Mouse (Mus musculus): ENCODE results near the gene Fkbp8. TPM values are rescaled to one million over a fixed set of nuclear protein-coding genes. Genes with fewer than 3 reads are reported as not detected.
A peak's percentile ranks its signal among the peaks of the same experiment; 100 is the strongest.

Gene Fkbp8
- polyA plus RNA-seq, 1 experiment, result 305 TPM

GRCm38 (mm10) chr8:70493692-70494415 is 33.7 kb upstream of the Fkbp8 start:
- Histone ChIP-seq H3K4me1 (ENCODE audit: control insufficient read depth, insufficient read depth, insufficient read length) (peaks cover 23% of the 10 kb centered on the region), H3K36me3 (ENCODE audit: control insufficient read depth, insufficient read depth, low read length) (no peaks in the 10 kb centered on the region), H3K27ac (ENCODE audit: insufficient read depth, low read length) (no peak overlapping the region), H3K27me3 (ENCODE audit: control insufficient read depth, insufficient read depth, low read length) (peaks cover 45% of the 10 kb centered on the region), H3K4me3 (ENCODE audit: extremely low read depth, insufficient read depth, insufficient read length) (no peak overlapping the region)
- DNase-seq (ENCODE audit: low read depth in 1 of 2, low spot score in 2 of 2), result no peak
- WGBS, result 2% methylated on average over 47 of the region's 47 CpGs
- no peak for TF ChIP-seq CTCF (IDR thresholded peaks at IDR 0.05; ENCODE audit: extremely low read depth, insufficient read depth, insufficient read length, insufficient replicate concordance)
- TF ChIP-seq POLR2A (IDR thresholded peaks at IDR 0.05; ENCODE audit: low read depth, low read length), result no peak

GRCm38 (mm10) chr8:70494416-70494945 is 33.0 kb upstream of the Fkbp8 start:
- Histone ChIP-seq H3K27me3 (ENCODE audit: control insufficient read depth, insufficient read depth, low read length) (peaks cover 43% of the 10 kb centered on the region), H3K4me3 (ENCODE audit: extremely low read depth, insufficient read depth, insufficient read length) (peak overlapping the region; percentile 28; the same call in 1 of the 2 replicates), H3K36me3 (ENCODE audit: control insufficient read depth, insufficient read depth, low read length) (no peaks in the 10 kb centered on the region), H3K4me1 (ENCODE audit: control insufficient read depth, insufficient read depth, insufficient read length) (peaks cover 19% of the 10 kb centered on the region), H3K27ac (ENCODE audit: insufficient read depth, low read length) (no peak overlapping the region)
- no peak for TF ChIP-seq POLR2A (IDR thresholded peaks at IDR 0.05; ENCODE audit: low read depth, low read length)
- TF ChIP-seq CTCF (IDR thresholded peaks at IDR 0.05; ENCODE audit: extremely low read depth, insufficient read depth, insufficient read length, insufficient replicate concordance), result no peak
- WGBS, result 3% methylated on average over 28 of the region's 28 CpGs
- DNase-seq (ENCODE audit: low read depth in 1 of 2, low spot score in 2 of 2), result no peak

GRCm38 (mm10) chr8:70495001-70495770 is 32.3 kb upstream of the Fkbp8 start:
- Histone ChIP-seq H3K4me1 (ENCODE audit: control insufficient read depth, insufficient read depth, insufficient read length) (peaks cover 16% of the 10 kb centered on the region), H3K27me3 (ENCODE audit: control insufficient read depth, insufficient read depth, low read length) (peaks cover 39% of the 10 kb centered on the region), H3K4me3 (ENCODE audit: extremely low read depth, insufficient read depth, insufficient read length) (no peak overlapping the region), H3K36me3 (ENCODE audit: control insufficient read depth, insufficient read depth, low read length) (no peaks in the 10 kb centered on the region), H3K27ac (ENCODE audit: insufficient read depth, low read length) (no peak overlapping the region)
- 21% methylated on average over 20 of the region's 21 CpGs for WGBS
- DNase-seq (ENCODE audit: low read depth in 1 of 2, low spot score in 2 of 2), result no peak
- TF ChIP-seq CTCF (IDR thresholded peaks at IDR 0.05; ENCODE audit: extremely low read depth, insufficient read depth, insufficient read length, insufficient replicate concordance) (no peak), POLR2A (IDR thresholded peaks at IDR 0.05; ENCODE audit: low read depth, low read length) (no peak)

- H3K4me3 ChIP-seq (ENCODE audit: extremely low read depth, insufficient read depth, insufficient read length), result no peak overlapping the region
- H3K36me3 ChIP-seq (ENCODE audit: control insufficient read depth, insufficient read depth, low read length), result no peaks in the 10 kb centered on the region
- peaks cover 16% of the 10 kb centered on the region for H3K4me1 ChIP-seq (ENCODE audit: control insufficient read depth, insufficient read depth, insufficient read length)
- WGBS, result 22% methylated on average over 12 of the region's 12 CpGs
- H3K27me3 ChIP-seq (ENCODE audit: control insufficient read depth, insufficient read depth, low read length), result peaks cover 39% of the 10 kb centered on the region
- no peak overlapping the region for H3K27ac ChIP-seq (ENCODE audit: insufficient read depth, low read length)
- TF ChIP-seq CTCF (IDR thresholded peaks at IDR 0.05; ENCODE audit: extremely low read depth, insufficient read depth, insufficient read length, insufficient replicate concordance) (no peak), POLR2A (IDR thresholded peaks at IDR 0.05; ENCODE audit: low read depth, low read length) (no peak)
- no peak for DNase-seq (ENCODE audit: low read depth in 1 of 2, low spot score in 2 of 2)
These were observed 31.8 kb upstream of the Fkbp8 start for GRCm38 (mm10) chr8:70495771-70496062.

- peak overlapping the region; percentile 20; the same call in 1 of the 2 replicates for H3K4me3 ChIP-seq (ENCODE audit: extremely low read depth, insufficient read depth, insufficient read length)
- WGBS, result 13% methylated on average over 39 of the region's 39 CpGs
- no peak for TF ChIP-seq POLR2A (IDR thresholded peaks at IDR 0.05; ENCODE audit: low read depth, low read length)
- H3K27me3 ChIP-seq (ENCODE audit: control insufficient read depth, insufficient read depth, low read length), result peaks cover 2% of the 10 kb centered on the region; the same call in 1 of the 2 replicates
- peaks cover 9% of the 10 kb centered on the region for H3K4me1 ChIP-seq (ENCODE audit: control insufficient read depth, insufficient read depth, insufficient read length)
- H3K36me3 ChIP-seq (ENCODE audit: control insufficient read depth, insufficient read depth, low read length), result no peaks in the 10 kb centered on the region
- H3K27ac ChIP-seq (ENCODE audit: insufficient read depth, low read length), result no peak overlapping the region
- peak; percentile 42 to 45 for DNase-seq (ENCODE audit: low read depth in 1 of 2, low spot score in 2 of 2)
These were observed 26.9 kb upstream of the Fkbp8 start for GRCm38 (mm10) chr8:70500386-70501301.

GRCm38 (mm10) chr8:70501820-70502529 is 25.5 kb upstream of the Fkbp8 start:
- 24% methylated on average over 23 of the region's 23 CpGs for WGBS
- no peak for DNase-seq (ENCODE audit: low read depth in 1 of 2, low spot score in 2 of 2)
- H3K27ac ChIP-seq (ENCODE audit: insufficient read depth, low read length), result no peak overlapping the region
- H3K27me3 ChIP-seq (ENCODE audit: control insufficient read depth, insufficient read depth, low read length), result no peaks in the 10 kb centered on the region; the same call in 1 of the 2 replicates
- H3K4me3 ChIP-seq (ENCODE audit: extremely low read depth, insufficient read depth, insufficient read length), result no peak overlapping the region
- no peaks in the 10 kb centered on the region for H3K36me3 ChIP-seq (ENCODE audit: control insufficient read depth, insufficient read depth, low read length)
- TF ChIP-seq POLR2A (IDR thresholded peaks at IDR 0.05; ENCODE audit: low read depth, low read length), result no peak
- TF ChIP-seq CTCF (IDR thresholded peaks at IDR 0.05; ENCODE audit: extremely low read depth, insufficient read depth, insufficient read length, insufficient replicate concordance), result no peak
- H3K4me1 ChIP-seq (ENCODE audit: control insufficient read depth, insufficient read depth, insufficient read length), result peaks cover 12% of the 10 kb centered on the region

Measured in spleen, adult 2 months (tissue).